Mouse (Mus musculus) erythroid progenitor cell, adult 5-6 weeks (primary cell): ENCODE results near the gene D030056L22Rik. TPM values are rescaled to one million over a fixed set of nuclear protein-coding genes. Genes with fewer than 3 reads are reported as not detected.

Experiments
- ATAC-seq: replicated peaks from 2 replicates; pipeline ENCODE4 v1.8.0; 2016; ENCODE audit warnings: moderate number of reproducible peaks, mild to moderate bottlenecking, moderate TSS enrichment, inconsistent platforms; ENCODE audit not compliant: poor library complexity, low FRiP score, severe bottlenecking
- total RNA-seq, 2 experiments: library from RNA; stranded (forward) in 1 of 2; stranded (reverse) in 1 of 2; fragments of 150-400 nt in 1 of 2; fragments of 186-747, 209-891 nt in 1 of 2; gene quantifications; 2 replicates each; pipeline versions ENCODE4 v1.2.3 to v1.2.4; 2015 to 2017; ENCODE audit warnings: low replicate concordance in 2 of 2

D030056L22Rik gene
- total RNA-seq, 2 experiments from 2014 or later: 35.3 to 119 TPM

- ATAC-seq: no peak
Measured at GRCm38 (mm10) chr19:18725186-18725585, 12.2 kb downstream of the D030056L22Rik start.

- no peak for ATAC-seq
Measured at GRCm38 (mm10) chr19:18730255-18730654, 17.3 kb downstream of the D030056L22Rik start.

GRCm38 (mm10) chr19:18731077-18731476 is 18.1 kb downstream of the D030056L22Rik start:
- no peak for ATAC-seq

- no peak for ATAC-seq
Measured at GRCm38 (mm10) chr19:18735901-18736300, 22.9 kb downstream of the D030056L22Rik start.

GRCm38 (mm10) chr19:18739146-18739545 is 26.2 kb downstream of the D030056L22Rik start:
- ATAC-seq: no peak

GRCm38 (mm10) chr19:18743946-18744345 is 31.0 kb downstream of the D030056L22Rik start:
- ATAC-seq: no peak

- no peak for ATAC-seq
Measured at GRCm38 (mm10) chr19:18746576-18747340, 33.8 kb downstream of the D030056L22Rik start.

- no peak for ATAC-seq
Measured at GRCm38 (mm10) chr19:18747379-18747778, 34.4 kb downstream of the D030056L22Rik start.

- ATAC-seq: no peak
Measured at GRCm38 (mm10) chr19:18749598-18750339, 36.8 kb downstream of the D030056L22Rik start, which contains the start of gene Trpm6. Trpm6 (plus strand) TSS chr19:18749983.

- ATAC-seq: no peak
Measured at GRCm38 (mm10) chr19:18757191-18757590, 44.2 kb downstream of the D030056L22Rik start.

GRCm38 (mm10) chr19:18757706-18758105 is 44.7 kb downstream of the D030056L22Rik start:
- no peak for ATAC-seq

GRCm38 (mm10) chr19:18758269-18758668 is 45.3 kb downstream of the D030056L22Rik start:
- ATAC-seq: no peak

GRCm38 (mm10) chr19:18758916-18759315 is 45.9 kb downstream of the D030056L22Rik start:
- no peak for ATAC-seq

GRCm38 (mm10) chr19:18766399-18766798 is 53.4 kb downstream of the D030056L22Rik start:
- no peak for ATAC-seq

Other genes with a start within 250 kb of the D030056L22Rik start
- 44.0 and 59.8 TPM in 2 replicates for gene Ostf1, start 81.4 kb upstream of the D030056L22Rik start, total RNA-seq (2015; ENCODE audit: low replicate concordance)
- gene Ostf1, start 81.4 kb upstream of the D030056L22Rik start, total RNA-seq (2017; ENCODE audit: low replicate concordance): 38.5 and 49.5 TPM in 2 replicates
- gene Nmrk1, start 81.2 kb upstream of the D030056L22Rik start, total RNA-seq (2015; ENCODE audit: low replicate concordance): 6.5 TPM in 1 of 2 replicates, not detected in the other
- gene Nmrk1, start 81.2 kb upstream of the D030056L22Rik start, total RNA-seq (2017; ENCODE audit: low replicate concordance): 6.3 TPM in 1 of 2 replicates, not detected in the other
- 19.8 and 20.5 TPM in 2 replicates for gene Carnmt1, start 42.4 kb upstream of the D030056L22Rik start, total RNA-seq (2015; ENCODE audit: low replicate concordance)
- 10.7 and 19.8 TPM in 2 replicates for gene Carnmt1, start 42.4 kb upstream of the D030056L22Rik start, total RNA-seq (2017; ENCODE audit: low replicate concordance)
- 5.4 TPM in 1 of 2 replicates, not detected in the other for gene Trpm6, start 36.8 kb downstream of the D030056L22Rik start, total RNA-seq (2015; ENCODE audit: low replicate concordance)
- gene Trpm6, start 36.8 kb downstream of the D030056L22Rik start, total RNA-seq (2017; ENCODE audit: low replicate concordance): not detected in 2 replicates